ENCODE assay signal across 9 mouse cellular contexts in the genomic region with DNA sequence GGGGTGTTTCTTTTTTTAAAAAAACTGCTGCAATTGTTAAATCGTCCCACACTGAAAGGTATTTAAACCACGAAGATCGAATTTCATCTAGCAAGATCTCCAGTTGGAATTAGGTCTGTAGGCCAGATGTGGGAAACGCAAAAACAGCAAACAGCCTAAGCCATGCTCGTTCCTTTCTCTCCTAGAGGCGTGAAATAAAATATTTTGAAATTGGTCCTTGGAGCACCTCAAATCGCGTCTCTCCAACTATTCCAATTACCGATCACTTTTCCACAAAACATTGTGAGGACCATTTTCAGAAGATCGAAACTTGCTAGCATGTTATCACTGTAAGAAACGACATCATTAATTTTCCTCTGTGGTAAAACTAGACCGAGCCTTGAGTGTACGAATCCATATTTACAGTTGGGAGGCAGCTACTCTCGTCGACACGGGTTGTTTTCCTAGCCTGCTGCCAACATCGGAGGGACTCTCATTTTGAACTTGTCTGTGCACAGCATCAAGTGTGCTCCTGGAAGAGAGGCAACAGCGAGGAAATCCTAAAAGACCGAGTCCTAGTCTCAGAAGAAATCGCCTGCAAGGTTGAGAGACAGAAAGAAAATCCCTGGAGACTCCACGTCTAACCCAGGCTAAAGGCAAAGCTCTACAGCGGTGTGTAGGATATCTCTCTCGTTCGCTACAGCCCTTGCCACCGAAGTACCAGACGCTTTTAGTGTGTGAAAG. TPM values are rescaled to one million over a fixed set of nuclear protein-coding genes. Genes with fewer than 3 reads are reported as not detected.
DNase-seq lines count a peak whose midpoint lies in the region; ATAC-seq and TF ChIP-seq lines count a peak whose summit lies in the region.
"Had no signal": no experiment of that assay in that cellular context is flagged by ENCODE, and none has a peak within 500 bp of the region (broad histone marks: within the 10 kb centered on the region; RNA-seq: fewer than 3 reads in every experiment).

No protein-coding gene starts in this region.

- no peak for TF ChIP-seq CTCF in forebrain, postnatal 0 days (IDR thresholded peaks at IDR 0.05; ENCODE audit: low read depth)

- peak; percentile 11 to 37 for DNase-seq in frontal cortex, adult 2 months (ENCODE audit: extremely low spot score in 1 of 2, low spot score in 1 of 2)
- peak; percentile 11 for DNase-seq in c-Kit-positive CD71-positive TER-119-positive erythroid progenitor cells, embryonic 14.5 days (ENCODE audit: low spot score)
- DNase-seq in forebrain, postnatal 0 days: peak; percentile 87
- DNase-seq in hindbrain, embryonic 14.5 days (ENCODE audit: low spot score): peak; percentile 61
- DNase-seq in left cerebral cortex, postnatal 14 days (ENCODE audit: low spot score in 2 of 2): peak; percentile 31 to 38
- DNase-seq in midbrain, embryonic 11.5 days (ENCODE audit: low spot score, missing footprints): peak; percentile 98

- H3K9me3 ChIP-seq in forebrain, postnatal 0 days (ENCODE audit: low read length): no peaks in the 10 kb centered on the region
- no peaks in the 10 kb centered on the region for H3K9me3 ChIP-seq in hindbrain, embryonic 14.5 days (ENCODE audit: control insufficient read depth, low read length)
- no peaks in the 10 kb centered on the region for H3K9me3 ChIP-seq in midbrain, embryonic 11.5 days (ENCODE audit: control insufficient read depth, low read length)
- no peaks in the 10 kb centered on the region for H3K9me3 ChIP-seq in stomach, embryonic 16.5 days (replicated peaks; ENCODE audit: control insufficient read depth, low read length)

- H3K36me3 ChIP-seq in forebrain, postnatal 0 days (ENCODE audit: insufficient read depth): peaks cover 5% of the 10 kb centered on the region; the same call in 1 of the 2 replicates
- peaks cover 19% of the 10 kb centered on the region for H3K36me3 ChIP-seq in hindbrain, embryonic 14.5 days (replicated peaks; ENCODE audit: control insufficient read depth, insufficient read depth)
- H3K36me3 ChIP-seq in midbrain, embryonic 11.5 days (ENCODE audit: control insufficient read depth, insufficient read depth, low read length): peaks cover 3% of the 10 kb centered on the region
- 0 out of 2 replicates have a peak, but pooled peaks cover 4% of the 10 kb centered on the region for H3K36me3 ChIP-seq in stomach, embryonic 16.5 days (ENCODE audit: control insufficient read depth, insufficient read depth, low read length)

- peak overlapping the region; percentile 88 for H3K4me2 ChIP-seq in forebrain, postnatal 0 days (ENCODE audit: low read depth)
- H3K4me2 ChIP-seq in hindbrain, embryonic 14.5 days (replicated peaks): peak overlapping the region; percentile 64
- H3K4me2 ChIP-seq in midbrain, embryonic 11.5 days: peak overlapping the region; percentile 68
- peak overlapping the region; percentile 90 for H3K4me2 ChIP-seq in stomach, embryonic 16.5 days (ENCODE audit: low read depth, low read length)

- H3K4me3 ChIP-seq in forebrain, postnatal 0 days (ENCODE audit: low read depth, low read length): peak overlapping the region; percentile 100
- H3K4me3 ChIP-seq in hindbrain, embryonic 14.5 days (replicated peaks; ENCODE audit: low read length): peak overlapping the region; percentile 95
- H3K4me3 ChIP-seq in midbrain, embryonic 11.5 days (ENCODE audit: low read depth, low read length): peak overlapping the region; percentile 97
- peak overlapping the region; percentile 87 for H3K4me3 ChIP-seq in stomach, embryonic 16.5 days (replicated peaks; ENCODE audit: low read length)

- peak overlapping the region; percentile 100 for H3K27ac ChIP-seq in forebrain, postnatal 0 days (ENCODE audit: low read depth, low read length)
- H3K27ac ChIP-seq in hindbrain, embryonic 14.5 days: peak overlapping the region; percentile 100
- peak overlapping the region; percentile 99 for H3K27ac ChIP-seq in midbrain, embryonic 11.5 days (ENCODE audit: low read depth, low read length)
- peak overlapping the region; percentile 99 for H3K27ac ChIP-seq in stomach, embryonic 16.5 days (ENCODE audit: low read length)

- peaks cover under 1% of the 10 kb centered on the region; the same call in 1 of the 2 replicates for H3K4me1 ChIP-seq in forebrain, postnatal 0 days (ENCODE audit: insufficient read depth)
- H3K4me1 ChIP-seq in hindbrain, embryonic 14.5 days (replicated peaks; ENCODE audit: control insufficient read depth, insufficient read depth, low read length): peaks cover 10% of the 10 kb centered on the region
- peaks cover 8% of the 10 kb centered on the region; the same call in 1 of the 2 replicates for H3K4me1 ChIP-seq in midbrain, embryonic 11.5 days (ENCODE audit: control insufficient read depth, insufficient read depth, low read length)
- H3K4me1 ChIP-seq in stomach, embryonic 16.5 days (ENCODE audit: control insufficient read depth, insufficient read depth, low read length): peaks cover 11% of the 10 kb centered on the region

- no peak for ATAC-seq in frontal cortex, adult (ENCODE audit: low TSS enrichment)
- no peak for ATAC-seq in forebrain, postnatal 0 days
- no peak for ATAC-seq in hindbrain, embryonic 14.5 days (ENCODE audit: low FRiP score)
- ATAC-seq in midbrain, embryonic 11.5 days (ENCODE audit: low FRiP score): no peak
- ATAC-seq in stomach, embryonic 16.5 days (ENCODE audit: insufficient read depth, low FRiP score): no peak

- peak overlapping the region; percentile 100 for H3K9ac ChIP-seq in forebrain, postnatal 0 days
- peak overlapping the region; percentile 100 for H3K9ac ChIP-seq in hindbrain, embryonic 14.5 days
- H3K9ac ChIP-seq in midbrain, embryonic 11.5 days (ENCODE audit: low read length): peak overlapping the region; percentile 100
- peak overlapping the region; percentile 83 for H3K9ac ChIP-seq in stomach, embryonic 16.5 days (ENCODE audit: low read length)

- H3K27me3 ChIP-seq in forebrain, postnatal 0 days (ENCODE audit: insufficient read depth, low read length): no peaks in the 10 kb centered on the region
- H3K27me3 ChIP-seq in hindbrain, embryonic 14.5 days (ENCODE audit: control insufficient read depth, insufficient read depth, low read length): no peaks in the 10 kb centered on the region
- H3K27me3 ChIP-seq in midbrain, embryonic 11.5 days (ENCODE audit: control insufficient read depth, insufficient read depth, low read length): no peaks in the 10 kb centered on the region
- no peaks in the 10 kb centered on the region for H3K27me3 ChIP-seq in stomach, embryonic 16.5 days (ENCODE audit: control insufficient read depth, insufficient read depth, low read length)

- under 1% methylated on average over 26 of the region's 26 CpGs for WGBS in forebrain, postnatal 0 days
- under 1% methylated on average over 26 of the region's 26 CpGs for WGBS in hindbrain, embryonic 14.5 days
- under 1% methylated on average over 26 of the region's 26 CpGs for WGBS in midbrain, embryonic 11.5 days
- under 1% methylated on average over 26 of the region's 26 CpGs for WGBS in stomach, embryonic 16.5 days

- intact Hi-C loops in left cerebral cortex, postnatal 14 days (cut with DNase I): loop anchor here (5.0 kb wide), 3 partner anchors 67 to 218 kb away; no protein-coding TSS in a partner anchor

RNA-seq across cellular contexts. Expression of a gene that starts 0.9 kb away (rescaled TPM):
- 119 and 126 TPM in 2 replicates for polyA plus RNA-seq in frontal cortex, adult 2 months (2012; rRNA removed)
- total RNA-seq in forebrain, postnatal 0 days (2014; rRNA removed): 444 and 539 TPM in 2 replicates
- 233 and 244 TPM in 2 replicates for polyA plus RNA-seq in forebrain, postnatal 0 days (2015; fragmentation: Nextera tagmentation; extraction: Ambion mirVana)
- polyA plus RNA-seq in hindbrain, embryonic 14.5 days (2014; fragmentation: Nextera tagmentation; extraction: Ambion mirVana): 296 and 310 TPM in 2 replicates
- total RNA-seq in left cerebral cortex, postnatal 14 days (2021): 100 to 1,000 TPM; 236 to 278 TPM
- polyA plus RNA-seq in midbrain, embryonic 11.5 days (2014; fragmentation: Nextera tagmentation; extraction: Ambion mirVana): 410 and 445 TPM in 2 replicates
- 66.3 and 78.1 TPM in 2 replicates for polyA plus RNA-seq in stomach, embryonic 16.5 days (2015; fragmentation: Nextera tagmentation; extraction: Ambion mirVana)
- total RNA-seq: MEL had no signal

Comparison
In these comparisons a context has a peak if more than half of its experiments do, and no peak if none do; other contexts are left out.
1. DNase-seq: peak in every context shown above with its lines; median percentile 98 in midbrain, embryonic 11.5 days; 87 in forebrain, postnatal 0 days; 61 in hindbrain, embryonic 14.5 days; 34 in left cerebral cortex, postnatal 14 days; 24 in frontal cortex, adult 2 months; 11 in c-Kit-positive CD71-positive TER-119-positive erythroid progenitor cells, embryonic 14.5 days.